Mouse (Mus musculus) testis, adult 2 months (tissue): ENCODE measurements around the gene Casq2.

ENCODE experiments used
- CTCF ChIP-seq: fragments of 200-500 bp; IDR thresholded peaks from 2 replicates; pipeline ENCODE4 v1.5.1; 2012; ENCODE audit warnings: low read depth, mild to moderate bottlenecking, inconsistent platforms, low read length, moderate library complexity; ENCODE audit not compliant: control insufficient read depth, insufficient read depth, insufficient replicate concordance
- POLR2A ChIP-seq: fragments of 200-500 bp; IDR thresholded peaks from 2 replicates; pipeline ENCODE4 v1.6.1; 2012; ENCODE audit warnings: low read depth, mild to moderate bottlenecking, inconsistent platforms, low read length, moderate library complexity; ENCODE audit not compliant: control insufficient read depth

DNA sequence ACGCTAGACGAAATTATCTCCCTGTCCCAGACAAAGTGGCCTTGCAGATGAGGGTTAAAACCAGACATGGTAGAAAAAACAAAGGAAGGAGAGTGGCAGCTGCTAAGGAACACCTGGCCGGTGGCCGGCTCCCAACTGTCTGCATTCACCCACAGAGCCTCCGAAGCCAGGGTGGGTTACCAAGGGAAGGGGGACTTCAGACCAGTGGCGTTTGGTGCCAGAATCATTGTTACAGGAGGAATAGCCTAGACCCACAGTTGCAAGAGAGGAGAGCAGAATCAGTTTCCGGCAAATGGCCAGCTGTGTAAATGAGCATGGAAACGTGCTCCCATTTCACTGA lies 23.6 kb upstream of the Casq2 start:
- TF ChIP-seq CTCF, result no peak
- TF ChIP-seq POLR2A, result no peak
